Mouse (Mus musculus) kidney, postnatal 25 days (tissue): ENCODE measurements around the gene Mchr1.

ENCODE experiments used
- DNase-seq, 2 experiments: peaks; one replicate each; pipeline ENCODE4 v3.0.0; 2021; ENCODE audit warnings: mixed read lengths in 2 of 2

Mchr1 gene

GRCm38 (mm10) chr15:81228258-81228657 is 7.0 kb upstream of the Mchr1 start:
- DNase-seq: no peak

DNA sequence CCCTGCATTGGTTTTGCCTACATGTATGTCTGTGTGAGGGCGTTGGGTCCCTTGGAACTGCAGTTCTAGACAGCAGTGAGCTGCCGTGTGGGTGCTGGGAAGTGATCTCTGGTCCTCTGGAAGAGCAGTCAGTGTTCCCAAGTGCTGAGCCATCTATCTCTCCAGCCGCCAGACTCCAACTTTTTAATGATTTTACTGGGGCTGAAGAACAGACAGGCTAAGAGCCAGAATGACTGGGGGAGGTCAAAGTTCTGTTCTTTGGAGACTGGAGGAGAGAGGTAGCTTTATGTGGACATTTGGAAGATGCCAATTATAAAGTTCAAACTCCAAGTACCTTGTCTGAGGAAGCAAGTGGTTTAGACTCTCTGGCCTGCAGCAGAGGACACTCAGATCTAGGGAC is 5.5 kb upstream of the Mchr1 start:
- DNase-seq: peak; percentile 59 to 81

GRCm38 (mm10) chr15:81231325-81231724 is 4.0 kb upstream of the Mchr1 start:
- DNase-seq: no peak

DNA sequence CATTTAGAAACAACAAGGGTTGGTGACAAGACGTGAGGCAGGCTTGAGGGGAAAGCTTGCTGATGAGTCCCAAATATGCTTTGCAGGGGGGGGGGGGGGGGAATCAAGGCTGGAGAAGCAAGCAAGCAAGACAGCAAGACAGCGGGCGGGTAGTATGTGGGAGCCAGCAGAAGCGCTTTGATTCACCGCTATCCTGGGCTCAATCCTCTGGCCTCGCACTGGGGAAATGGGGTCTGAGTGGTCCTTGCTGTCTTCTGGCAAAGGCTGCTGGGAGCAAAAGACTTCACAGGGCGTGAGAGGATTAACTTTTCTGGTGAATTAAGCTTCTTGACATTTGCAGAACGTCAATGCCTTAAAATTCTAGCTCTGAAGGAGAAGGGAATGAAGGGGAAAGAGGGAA is 763 bp downstream of the Mchr1 start:
- DNase-seq: no peak

DNA sequence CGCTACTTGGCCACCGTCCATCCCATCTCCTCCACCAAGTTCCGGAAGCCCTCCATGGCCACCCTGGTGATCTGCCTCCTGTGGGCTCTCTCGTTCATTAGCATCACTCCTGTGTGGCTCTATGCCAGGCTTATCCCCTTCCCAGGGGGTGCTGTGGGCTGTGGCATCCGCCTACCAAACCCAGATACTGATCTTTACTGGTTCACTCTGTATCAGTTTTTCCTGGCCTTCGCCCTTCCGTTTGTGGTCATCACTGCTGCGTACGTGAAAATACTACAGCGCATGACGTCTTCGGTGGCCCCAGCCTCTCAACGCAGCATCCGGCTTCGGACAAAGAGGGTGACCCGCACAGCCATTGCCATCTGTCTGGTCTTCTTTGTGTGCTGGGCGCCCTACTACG is 2.2 kb downstream of the Mchr1 start:
- DNase-seq: no peak

DNA sequence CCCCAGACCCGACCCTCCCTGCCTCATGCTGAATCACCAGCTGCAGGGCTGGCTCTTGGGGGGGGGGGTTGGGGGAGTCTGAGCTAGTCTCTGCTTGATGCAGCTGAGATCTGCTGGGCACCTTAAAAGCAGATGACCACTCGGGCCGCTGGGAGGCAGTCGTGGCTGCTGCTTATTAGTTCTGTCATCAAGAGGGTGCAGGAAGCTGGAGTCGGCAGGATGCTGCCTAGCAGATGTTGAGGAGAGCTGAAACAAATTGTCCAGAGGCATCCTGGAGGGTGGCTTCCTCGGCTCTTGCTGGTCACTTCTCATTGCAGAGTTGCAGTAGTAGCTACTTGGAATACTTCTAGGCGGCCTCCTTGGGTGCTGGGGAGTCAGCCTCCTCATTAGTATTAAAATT is 4.0 kb downstream of the Mchr1 start:
- peak; percentile 70 to 75 for DNase-seq

DNA sequence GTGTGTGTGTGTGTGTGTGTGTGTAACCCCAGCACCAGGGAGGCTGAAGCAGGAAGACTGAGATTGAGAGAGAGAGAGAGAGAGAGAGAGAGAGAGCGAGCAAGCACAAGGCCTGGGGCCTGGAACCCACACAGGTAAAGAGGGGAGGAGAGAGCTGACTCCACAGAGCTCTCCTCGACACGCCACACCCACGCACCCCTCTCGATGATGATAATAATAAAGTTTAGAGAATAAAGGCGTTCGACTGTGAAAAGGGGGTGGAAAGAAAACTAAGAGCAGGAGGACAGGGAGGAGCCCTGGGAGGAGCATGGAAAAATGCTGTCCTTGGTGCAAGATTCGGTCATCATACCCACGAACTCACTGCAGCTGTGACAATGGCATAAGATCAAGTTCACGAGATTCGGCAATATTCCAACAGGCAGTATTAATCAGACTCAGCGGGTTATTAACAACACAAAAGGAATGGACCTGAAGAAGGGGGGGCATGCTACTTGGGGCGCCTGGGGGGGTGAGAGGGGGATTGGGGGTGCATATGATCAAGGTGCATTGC is 4.6 kb downstream of the Mchr1 start:
- no peak for DNase-seq

- no peak for DNase-seq
Measured at GRCm38 (mm10) chr15:81246890-81247289, 11.6 kb downstream of the Mchr1 start.

- peak; percentile 91 to 95 for DNase-seq
Measured at GRCm38 (mm10) chr15:81247583-81248340, 12.5 kb downstream of the Mchr1 start.

DNA sequence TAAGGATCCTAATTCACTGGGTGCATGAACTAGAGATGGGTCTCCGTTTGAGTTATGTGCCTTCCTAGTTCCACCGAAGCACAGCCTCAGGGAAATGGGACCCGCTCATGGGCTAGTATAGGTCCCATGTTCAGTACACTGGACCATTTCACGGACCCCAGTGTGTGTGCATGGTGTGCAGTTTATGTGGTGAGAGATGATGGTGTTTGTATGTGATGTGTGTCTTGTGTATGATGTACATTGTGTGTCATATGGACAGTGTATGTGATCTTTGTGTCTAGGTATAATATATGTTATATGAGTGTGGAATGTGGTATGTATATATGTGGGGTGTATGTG is 13.0 kb downstream of the Mchr1 start:
- no peak for DNase-seq

DNA sequence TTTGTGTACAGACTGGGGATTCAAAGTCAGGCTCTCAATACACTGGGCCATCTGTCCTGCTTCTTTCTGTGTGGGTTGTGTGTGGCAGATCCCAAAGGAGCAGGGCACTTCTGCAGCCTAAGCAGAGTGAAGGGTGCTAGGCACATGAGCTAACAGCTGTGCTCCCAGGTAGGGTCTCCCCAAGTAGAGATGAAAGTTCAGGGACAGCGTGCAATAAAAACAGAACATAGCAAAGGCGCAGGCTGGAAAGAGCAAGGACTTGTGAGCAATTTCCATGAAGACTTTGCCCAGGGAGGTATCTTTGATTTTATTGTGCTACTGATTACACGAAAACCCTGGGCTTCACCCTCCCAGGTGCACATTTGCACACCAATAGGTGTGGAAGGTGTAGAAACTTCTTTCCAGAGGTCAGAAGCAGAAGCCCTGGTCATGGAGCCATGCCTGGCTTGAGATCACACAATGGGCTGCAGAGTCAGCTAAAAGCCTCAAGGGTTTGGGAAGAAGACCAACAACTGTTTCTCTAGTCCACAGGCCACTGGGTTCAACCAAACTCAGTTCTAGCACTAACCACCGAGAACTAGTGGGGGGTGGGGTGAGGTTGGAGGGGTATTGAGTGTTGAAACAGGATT is 13.8 kb downstream of the Mchr1 start:
- peak; percentile 35 to 67 for DNase-seq

- no peak for DNase-seq
Measured at GRCm38 (mm10) chr15:81252626-81253174, 17.4 kb downstream of the Mchr1 start.

DNA sequence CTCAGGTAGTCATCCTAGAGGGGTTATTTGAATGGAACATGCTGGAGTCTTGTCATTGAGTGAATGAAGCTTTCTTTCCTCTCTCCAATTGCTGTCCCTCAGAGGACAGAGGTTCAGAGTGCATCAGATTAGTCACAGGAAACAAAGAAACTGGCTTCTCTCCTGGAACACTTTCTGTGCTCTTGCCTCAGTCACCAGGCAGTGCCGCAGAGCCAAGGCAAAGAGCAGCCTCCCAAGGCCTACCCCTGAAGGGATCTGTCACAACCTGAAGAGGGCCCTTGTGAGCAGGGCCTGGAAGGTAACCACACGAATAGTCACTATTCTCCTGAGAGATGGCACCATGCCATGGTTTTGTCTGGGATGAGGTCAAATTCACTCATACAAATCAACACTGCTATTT is 18.3 kb downstream of the Mchr1 start:
- DNase-seq: peak; percentile 30 to 54

DNA sequence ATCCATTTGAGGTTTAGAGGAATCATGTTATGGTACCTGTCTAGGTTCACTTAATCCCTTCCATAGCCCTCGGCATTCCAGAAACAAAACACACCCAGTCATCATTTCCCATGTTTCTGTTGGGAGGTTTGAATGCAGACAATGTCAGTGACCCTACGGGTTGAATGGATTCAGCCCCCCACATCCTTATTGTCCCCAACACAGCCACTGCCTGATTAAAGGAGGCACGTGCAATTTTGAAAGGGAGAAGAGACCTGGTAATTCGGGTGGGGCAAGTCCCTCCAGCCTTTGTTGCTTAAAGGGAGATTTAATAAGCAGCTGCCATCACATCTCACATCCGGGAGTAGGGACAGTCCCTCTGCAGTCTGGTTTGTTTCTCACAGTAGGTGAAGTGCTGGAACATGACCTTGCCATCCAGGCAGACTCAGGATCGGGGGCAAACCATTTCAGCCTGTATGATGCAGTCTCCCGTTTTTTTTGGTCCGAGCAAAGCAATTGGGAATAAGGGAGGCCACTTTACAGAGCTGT is 18.9 kb downstream of the Mchr1 start:
- no peak for DNase-seq

GRCm38 (mm10) chr15:81255063-81255462 is 19.8 kb downstream of the Mchr1 start:
- DNase-seq: no peak

DNA sequence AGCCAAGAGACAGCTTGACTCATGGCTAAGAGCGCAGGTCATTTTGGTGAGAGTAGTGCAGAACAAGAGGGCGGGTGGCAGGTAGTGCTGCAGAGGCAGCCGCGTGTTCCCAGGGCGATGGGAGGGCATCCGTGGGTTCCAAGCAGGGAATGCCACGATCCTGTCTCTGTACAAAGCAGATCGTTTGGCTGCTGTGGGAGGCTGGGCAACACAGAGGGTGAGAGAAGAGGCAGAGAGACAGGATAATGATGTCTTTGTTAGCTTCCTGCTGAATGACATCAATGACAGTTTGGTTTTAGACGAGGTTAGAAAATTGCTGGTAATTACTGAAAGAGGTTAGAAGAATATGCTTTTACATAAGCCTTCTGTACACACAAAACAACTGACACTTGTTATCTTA is 23.0 kb downstream of the Mchr1 start:
- no peak for DNase-seq

GRCm38 (mm10) chr15:81259304-81259703 is 24.0 kb downstream of the Mchr1 start:
- no peak for DNase-seq

DNA sequence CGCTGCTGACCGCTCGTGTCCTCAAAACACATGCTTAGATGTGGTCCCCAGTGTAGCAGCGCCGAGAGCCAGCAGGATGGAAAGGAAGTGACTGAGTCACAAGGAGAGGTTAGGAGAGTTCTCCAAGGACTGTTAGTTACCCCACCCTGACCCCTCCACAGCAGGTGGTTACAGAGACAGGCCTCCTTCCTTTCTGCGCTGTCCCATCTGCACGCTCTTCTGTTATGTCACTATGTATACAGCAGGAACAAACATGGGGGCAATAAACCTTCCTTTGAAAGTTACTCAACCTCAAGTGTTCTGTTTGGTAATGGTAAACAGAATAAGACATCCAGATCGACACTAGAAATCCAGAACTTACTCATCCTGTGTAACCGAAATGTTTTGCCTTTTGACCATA is 24.9 kb downstream of the Mchr1 start:
- no peak for DNase-seq

DNA sequence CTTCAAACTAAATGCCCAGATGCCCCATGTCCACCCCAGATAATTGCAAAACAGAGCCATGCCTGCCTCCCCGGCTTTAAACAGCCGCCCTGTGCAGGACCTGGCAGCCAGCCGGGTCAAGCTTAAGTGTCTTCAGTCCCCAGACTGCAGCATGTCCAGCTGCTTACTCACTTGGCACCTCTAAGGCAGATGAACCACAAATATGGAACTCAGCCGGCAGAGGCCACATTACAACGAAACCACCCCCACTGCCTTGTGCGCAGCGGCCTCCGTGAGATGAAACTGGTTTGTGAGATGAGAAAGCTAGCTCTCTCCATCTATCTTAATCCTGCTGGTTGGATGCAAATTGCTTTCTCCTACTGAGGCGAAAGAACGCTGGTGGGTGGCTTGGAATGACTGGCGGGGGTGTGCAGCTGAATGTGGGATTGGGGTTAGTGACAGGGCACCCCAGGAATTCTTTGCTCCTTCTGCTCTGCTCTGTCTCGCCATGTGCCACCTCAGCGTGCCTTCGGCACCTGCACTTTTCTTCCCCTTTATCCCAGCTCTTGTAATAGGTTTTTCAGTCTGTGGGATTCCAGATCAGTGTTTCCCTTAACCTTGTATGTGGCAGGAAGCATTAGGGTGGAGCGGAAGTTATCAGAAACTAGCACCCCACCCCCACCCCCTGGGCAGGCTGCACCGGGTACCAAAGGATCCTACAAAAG is 29.2 kb downstream of the Mchr1 start:
- DNase-seq: no peak

- DNase-seq: no peak
Measured at GRCm38 (mm10) chr15:81267416-81267815, 32.1 kb downstream of the Mchr1 start.

GRCm38 (mm10) chr15:81272305-81273053 is 37.2 kb downstream of the Mchr1 start:
- peak; percentile 59 to 73 for DNase-seq

- DNase-seq: no peak
Measured at GRCm38 (mm10) chr15:81273361-81273760, 38.1 kb downstream of the Mchr1 start.
